Mouse (Mus musculus) fibroblast of lung, adult 2 months (primary cell): ENCODE data around the gene Camsap3.
A peak's percentile ranks its signal among the peaks of the same experiment; 100 is the strongest.

Source experiments
- DNase-seq: peaks from one replicate; pipeline ENCODE4 v3.0.0-alpha.2; 2011; ENCODE audit warnings: low read depth

Gene Camsap3

DNA sequence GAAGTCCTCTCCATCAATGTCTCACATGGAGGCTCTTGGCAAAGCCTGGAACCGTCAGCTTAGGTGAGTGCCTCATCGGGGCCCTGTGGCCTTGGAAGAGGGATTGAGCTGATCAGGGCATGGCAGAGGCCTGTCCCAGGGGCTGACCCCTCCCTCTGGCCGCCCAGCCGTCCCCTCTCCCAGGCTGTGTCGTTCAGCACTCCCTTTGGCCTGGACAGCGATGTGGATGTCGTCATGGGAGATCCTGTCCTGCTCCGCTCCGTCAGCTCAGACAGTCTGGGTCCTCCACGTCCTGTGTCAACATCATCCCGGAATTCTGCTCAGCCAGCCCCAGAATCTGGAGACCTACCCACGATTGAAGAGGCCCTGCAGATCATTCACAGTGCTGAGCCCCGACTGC lies 16.3 kb downstream of the Camsap3 start:
- no peak for DNase-seq

DNA sequence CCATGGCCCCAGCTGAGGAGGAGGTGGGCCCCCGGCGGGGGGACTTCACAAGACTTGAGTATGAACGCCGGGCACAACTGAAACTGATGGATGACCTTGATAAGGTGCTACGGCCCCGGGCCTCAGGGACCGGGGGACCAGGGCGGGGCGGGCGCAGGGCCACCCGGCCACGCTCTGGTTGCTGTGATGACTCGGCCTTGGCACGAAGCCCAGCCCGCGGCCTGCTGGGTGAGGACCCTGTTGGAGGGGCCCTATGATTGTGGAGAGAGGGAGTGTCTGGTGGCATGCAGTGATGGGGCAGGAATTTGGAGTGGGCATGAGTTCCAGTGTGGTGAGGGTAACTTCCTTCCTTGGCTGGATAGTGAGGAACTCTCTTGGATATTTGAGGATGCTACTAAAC lies 19.5 kb downstream of the Camsap3 start:
- DNase-seq, result no peak

DNA sequence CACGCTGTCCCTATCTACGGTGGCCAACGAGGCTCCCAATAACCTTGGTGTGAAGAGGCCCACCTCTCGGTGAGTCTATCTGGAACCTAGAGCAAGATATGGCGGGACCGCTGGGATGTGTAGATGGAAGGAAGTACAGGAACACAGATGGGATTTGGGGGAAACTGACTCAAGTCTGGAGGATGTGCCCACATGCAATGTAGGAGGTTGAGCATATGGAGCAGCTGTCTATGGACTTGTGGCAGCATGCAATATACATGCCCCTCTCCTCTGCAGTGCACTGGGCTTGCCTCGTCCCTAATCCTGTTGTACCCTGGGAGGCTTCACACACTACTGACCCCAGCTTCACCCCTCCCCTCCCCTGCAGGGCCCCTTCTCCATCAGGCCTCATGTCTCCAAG lies 20.7 kb downstream of the Camsap3 start:
- DNase-seq, result no peak

DNA sequence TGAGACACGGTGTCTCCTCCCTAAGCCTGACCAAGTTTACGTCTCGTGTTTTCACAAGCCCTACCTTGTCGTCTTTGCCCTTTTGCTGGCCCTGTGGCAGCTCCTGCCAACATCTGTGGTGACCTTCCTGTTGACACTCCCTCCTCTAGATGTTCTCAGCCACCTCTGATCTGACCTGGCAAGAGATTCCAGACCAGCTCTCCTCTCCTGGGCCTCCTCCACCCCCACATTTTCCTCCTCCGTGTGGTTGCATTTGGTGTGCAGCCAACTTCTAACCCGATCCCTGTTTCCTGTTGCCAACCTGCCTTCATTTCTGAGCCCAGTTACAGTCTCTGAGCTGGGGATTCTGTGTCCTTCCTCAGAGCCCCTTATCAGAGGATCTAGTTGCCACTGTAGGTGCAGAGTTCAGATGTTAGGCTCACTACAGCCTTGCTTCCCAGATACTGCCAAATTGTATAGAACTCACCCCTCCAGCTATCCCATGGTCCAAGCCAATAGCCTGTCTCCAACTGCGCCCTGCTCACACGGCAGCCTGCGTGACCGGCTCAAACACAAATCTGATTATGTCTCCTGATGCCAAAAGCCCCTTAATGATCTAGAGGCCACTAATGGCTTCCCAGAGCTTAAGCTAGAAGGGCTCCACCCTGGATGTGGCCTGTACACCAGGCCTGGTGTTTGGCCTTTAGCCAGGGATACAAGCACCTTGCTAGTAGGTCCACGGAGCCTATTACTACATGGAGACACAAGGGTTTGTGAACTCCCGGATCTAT lies 22.1 kb downstream of the Camsap3 start:
- no peak for DNase-seq

DNA sequence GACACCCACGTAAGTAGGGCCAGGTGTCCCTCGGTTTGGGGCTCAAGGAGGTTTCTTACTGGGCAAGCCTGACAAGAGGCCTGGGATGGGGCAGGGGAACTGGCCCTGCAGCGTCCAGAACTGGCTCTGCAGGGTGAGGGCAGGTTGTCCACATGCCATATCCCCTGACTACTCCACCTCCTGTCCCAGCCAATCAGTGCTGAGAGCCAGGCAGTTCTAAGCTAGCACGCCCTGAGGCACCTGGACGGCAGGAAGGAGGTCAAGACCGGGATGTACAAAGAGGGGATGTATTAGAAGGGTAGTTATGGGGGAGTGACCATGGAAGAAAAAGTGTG lies 22.7 kb downstream of the Camsap3 start:
- no peak for DNase-seq

DNA sequence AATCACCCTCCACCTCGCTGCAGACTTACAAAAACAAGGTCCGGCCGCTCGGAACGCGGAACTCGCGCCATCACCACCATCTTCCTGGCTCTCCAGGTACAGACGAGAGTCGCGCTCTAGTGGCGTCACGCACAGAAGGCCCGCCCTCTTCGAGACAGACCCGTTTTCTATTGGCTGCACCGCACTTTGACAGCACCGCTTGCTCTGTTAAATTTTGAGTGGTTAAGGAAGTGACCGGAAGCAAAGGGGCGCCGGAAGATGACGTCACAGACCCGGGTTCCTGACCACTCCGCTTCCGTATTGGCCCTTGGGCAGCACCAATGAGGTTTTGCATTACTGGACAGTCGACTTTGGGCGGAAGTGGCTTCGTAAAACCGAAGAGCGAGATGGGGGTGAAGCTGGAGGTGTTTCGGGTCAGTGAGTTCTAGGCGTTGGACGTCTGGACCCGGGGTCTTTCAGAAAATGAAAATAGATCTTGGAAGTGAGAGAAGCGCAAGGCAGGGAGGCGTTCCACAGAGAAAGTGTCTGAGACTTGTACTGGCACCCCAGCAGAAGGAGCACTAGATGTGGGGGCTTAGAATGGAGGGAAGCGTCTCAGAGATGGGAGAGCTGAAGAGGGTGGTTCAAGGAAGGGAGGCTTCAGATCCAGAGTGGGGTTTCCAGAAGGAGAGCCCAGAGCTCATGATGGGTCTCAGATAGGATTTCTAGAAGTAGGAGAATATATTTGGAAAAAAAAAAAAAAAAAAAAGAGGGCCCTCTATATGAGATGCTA lies 34.3 kb downstream of the Camsap3 start, which contains the start of the genes Xab2 and Pet100:
Gene Xab2 (minus strand): TSS at position 118 of the 772 bp plus-strand sequence.
Gene Pet100 (plus strand): TSS at position 350 of the 772 bp plus-strand sequence.
- peak; percentile 100 for DNase-seq

DNA sequence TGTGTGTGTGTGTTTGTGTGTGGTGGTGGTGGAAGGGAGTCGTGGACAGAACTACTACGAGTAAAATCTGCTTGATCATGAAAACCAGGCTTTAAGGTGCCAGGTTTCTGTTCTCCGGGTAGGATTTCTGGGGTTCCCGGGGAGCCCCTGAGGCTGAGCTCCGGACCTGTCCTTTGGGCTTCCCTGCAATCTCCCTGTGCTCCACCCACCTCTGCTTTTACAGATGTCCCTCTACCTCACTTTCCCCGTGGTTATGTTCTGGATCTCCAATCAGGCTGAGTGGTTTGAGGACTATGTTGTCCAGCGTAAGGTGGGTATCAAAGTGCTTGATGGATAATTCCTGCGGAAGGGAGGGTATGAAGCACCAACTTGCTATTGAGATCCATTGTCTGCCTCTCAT lies 35.0 kb downstream of the Camsap3 start:
- DNase-seq, result no peak

DNA sequence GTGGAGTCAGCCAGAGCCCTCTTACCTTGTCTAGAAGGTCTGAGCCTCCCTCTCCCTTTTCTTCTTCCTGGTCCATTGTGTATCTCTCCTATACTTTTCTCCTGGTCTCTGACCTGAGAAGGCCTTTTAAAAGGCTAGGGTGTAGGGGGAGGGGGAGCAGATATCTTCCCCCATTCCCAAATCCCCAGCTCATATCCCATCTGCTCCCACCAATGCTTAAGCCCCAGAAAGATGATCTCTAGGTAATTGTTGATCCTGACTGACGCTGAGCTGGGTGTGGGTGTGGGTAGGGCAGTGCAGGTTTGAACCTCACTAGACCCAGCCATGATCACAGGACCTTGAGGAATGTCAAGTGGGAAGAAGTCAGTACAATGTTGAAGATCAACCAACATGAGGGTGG lies 38.4 kb downstream of the Camsap3 start, which contains the start of gene Pcp2:
Gene Pcp2 (minus strand): TSS at position 101 of the 400 bp plus-strand sequence.
- no peak for DNase-seq

DNA sequence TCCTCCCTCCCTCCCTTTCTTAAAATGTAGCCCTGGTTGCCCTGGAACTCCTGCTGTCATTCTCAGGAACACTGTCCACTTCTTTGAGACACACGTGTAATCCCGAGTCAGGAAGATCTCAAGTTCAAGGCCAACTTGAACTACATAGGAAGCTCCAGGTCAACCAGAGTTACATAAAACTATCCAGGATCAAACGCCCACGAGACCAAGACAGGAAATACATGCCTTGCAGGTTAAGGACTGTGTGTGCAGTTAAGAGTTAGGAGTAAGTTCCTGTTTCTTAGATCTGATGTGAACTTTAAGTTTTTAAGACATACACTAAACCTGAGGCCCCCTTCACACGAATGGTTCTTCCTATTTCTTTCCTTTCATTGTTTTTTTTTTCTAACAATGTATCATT lies 39.9 kb downstream of the Camsap3 start:
- no peak for DNase-seq

DNA sequence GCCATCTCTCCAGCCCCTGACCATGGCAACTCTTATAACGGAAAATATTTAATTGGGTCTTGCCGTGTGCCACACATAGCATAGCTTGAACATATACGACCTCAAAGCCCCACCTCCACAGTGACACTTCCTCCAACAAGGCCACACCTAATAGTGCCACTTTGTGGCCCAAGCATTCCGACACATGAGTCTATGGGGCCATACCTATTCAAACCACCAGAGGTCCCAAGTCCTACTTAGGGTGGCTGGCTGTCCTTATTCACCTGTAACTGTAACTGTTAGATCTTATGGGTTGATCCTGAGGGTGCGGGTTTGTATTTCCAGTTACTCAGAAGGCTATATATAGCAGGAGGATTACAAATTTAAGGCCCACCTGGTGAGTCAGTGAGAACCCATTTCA lies 40.9 kb downstream of the Camsap3 start:
- DNase-seq, result no peak

DNA sequence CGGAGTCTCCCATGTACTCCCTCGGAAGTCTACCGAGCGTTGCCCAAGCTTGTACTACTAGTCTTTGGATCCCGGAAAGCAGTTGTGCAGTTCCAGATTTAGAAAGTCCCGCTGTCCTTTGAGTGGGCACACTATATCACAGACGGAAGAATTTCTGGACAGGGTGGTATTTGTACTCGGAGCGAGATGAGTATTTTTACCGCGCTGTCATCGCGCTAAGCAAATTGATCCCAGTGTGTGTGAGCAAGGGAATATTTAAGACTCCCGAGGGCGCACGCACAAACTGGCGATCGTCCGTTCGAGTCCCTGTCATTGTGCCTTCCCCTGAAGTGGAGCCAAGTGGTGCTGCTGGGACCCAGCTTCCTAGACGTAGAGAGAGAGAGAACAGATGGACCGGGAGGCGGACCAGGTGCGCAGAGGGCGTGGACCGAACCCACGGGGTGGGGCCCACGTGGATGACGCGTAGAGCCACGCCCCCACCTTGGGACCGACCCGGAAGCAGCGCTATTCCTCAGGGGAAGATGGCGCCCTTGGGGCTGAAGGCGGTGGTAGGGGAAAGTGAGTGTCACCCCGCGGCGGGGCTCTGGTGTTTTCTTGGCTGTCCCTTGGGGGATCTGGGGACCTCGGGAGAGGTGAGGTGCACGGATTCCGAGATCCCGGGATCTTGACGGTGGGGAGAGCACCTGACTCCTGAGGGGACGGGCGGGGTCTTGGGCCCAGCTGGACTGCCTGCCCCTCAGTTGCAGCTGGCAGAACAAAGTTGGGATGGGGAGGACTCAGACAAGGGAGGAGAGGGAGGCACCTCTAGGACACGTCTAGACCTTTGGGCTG lies 43.8 kb downstream of the Camsap3 start, which contains the start of gene Stxbp2:
Gene Stxbp2 (plus strand): TSS at position 309 of the 831 bp plus-strand sequence.
- peak; percentile 17 for DNase-seq

DNA sequence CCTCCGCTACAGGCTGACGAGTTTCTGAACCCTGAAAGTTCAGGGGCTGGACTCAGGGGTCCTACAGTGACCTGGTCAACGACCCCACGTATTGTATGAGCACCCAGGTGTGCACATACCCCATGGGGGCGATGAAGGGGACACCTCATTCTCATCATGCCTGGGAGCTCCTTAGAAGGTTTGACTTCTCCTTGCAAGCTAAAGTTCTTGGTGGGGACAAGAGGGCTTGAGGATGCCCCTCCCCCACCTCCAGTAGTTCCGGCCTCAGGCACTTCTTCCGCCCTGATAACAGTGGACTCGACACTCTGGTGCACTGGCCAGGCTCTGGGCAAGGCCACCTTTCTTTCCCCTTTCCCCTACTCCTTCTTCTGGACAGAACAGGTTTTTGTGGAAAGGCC lies 44.4 kb downstream of the Camsap3 start:
- no peak for DNase-seq

DNA sequence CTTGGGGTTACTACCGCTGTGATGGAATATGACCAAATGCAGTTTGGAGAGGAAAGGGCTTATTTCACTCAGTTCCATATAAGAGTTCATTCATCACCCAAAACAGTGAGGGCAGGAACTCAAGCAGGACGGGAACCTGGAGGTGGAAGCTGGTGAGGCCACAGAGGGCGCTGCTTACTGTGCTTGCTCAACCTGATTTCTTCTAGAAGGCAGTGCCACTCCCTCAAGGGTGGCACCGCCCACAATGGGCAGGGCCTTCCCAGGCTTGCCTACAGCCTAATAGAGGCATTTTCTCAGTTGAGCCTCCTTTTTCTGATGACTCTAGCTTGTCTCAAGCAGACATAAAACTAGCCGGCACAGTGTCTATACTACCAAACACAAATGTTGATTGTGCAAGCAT lies 58.7 kb downstream of the Camsap3 start:
- no peak for DNase-seq

DNA sequence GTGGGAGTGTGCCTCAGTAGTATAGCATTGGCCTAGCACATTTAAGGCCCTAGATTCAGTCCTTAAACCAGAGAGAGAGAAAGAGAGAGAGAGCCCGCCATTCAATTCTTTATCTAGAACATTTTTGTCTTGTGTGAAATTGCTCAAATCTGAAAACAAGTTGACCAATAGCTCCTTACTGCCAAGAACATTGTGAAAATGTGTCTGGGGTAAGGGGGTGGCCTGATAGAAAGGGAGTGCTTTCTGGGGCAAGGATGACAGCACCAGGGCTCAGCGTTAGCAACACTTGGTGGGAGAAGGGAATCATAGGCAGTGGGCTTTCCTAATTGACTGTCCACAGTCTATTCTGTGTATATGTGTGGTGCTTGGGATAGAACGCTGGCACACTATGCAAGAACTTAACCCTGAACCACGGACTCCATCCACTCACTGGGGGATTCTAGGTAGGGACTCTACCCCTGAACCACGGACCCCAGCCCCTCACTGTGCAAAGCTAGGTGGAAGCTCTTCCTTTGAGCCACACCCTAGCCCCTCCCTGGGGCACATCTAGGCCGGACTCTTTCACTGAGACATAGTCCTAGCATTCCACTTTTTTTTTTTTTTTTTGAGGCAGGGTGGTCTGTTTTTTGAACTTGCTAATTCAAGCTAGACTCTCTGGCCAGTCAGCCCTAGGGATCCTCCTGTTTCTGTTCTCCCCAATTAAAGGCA lies 59.9 kb downstream of the Camsap3 start:
- DNase-seq, result no peak

DNA sequence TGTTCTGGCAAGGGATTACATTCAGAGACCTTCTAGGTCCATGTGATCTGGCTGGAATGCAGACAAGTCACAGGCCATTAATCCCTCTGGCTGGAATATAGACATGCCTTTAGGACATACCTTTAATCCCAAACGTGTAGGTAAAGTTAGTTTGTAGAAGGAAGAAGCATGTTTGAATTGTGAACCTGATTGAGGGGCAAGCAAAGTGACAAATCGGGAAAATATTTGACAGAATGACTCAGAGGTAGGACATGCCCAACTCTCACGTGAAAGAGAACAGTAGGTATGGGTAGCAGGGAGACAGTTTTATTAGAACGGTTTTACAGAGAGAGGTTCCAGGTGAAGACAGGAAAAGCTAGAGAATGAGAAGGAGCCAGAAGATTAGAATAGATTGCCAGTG lies 60.5 kb downstream of the Camsap3 start:
- no peak for DNase-seq

DNA sequence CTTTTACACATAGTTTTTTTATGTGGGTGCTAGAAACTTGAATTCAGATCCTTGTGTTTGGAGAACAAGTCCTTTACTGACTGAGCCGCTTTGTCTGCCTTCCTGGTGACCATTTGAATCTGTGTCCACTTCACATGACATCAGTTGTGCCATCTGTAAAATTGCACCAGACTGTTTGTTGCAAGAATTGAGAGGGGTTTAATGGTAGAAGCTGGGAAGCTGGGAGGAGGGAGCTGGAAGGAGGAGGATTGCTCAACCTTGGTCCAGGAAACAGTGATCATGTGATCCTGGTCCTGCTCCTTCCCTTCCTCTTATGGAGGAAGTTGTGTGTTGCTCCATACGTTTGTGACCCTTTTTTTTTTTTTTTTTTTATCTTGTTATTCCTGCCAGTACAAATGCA lies 61.2 kb downstream of the Camsap3 start:
- DNase-seq, result no peak

DNA sequence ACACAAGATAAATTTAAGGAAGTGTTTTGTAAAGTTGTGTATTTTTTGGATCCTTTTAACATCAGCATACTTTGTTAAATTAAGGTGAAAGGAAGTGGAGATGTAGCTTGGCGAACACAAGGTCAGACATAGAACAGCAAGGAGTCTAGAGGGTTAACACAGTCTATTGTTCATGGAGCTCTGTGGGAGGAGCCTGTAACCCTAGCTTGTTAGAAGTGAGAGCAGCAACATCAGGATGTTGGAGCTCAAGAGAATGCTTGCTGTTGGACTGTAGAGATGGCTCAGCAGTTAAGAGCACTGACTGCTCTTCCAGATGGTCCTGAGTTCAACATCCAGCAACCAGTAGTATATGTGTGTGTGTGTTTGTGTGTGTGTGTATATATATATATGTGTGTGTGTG lies 61.9 kb downstream of the Camsap3 start:
- no peak for DNase-seq

DNA sequence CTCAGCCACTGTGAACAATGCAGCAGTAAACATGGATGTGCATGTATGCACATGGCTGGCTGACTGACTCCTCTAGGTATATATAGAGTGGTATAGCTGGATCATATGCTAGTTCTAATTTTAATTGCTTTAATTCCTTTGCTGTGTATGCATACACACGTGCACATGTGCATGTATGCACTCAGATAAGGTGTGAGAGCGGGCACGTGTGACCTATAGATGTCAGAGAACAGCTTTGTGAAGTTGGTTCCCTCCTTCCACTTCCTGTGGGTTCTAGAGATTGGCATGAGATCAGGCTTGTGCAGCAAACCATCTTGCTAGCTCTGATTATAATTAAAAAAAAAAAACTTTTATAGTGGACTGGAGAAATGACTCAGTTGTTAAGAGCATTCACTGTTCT lies 65.8 kb downstream of the Camsap3 start:
- no peak for DNase-seq

DNA sequence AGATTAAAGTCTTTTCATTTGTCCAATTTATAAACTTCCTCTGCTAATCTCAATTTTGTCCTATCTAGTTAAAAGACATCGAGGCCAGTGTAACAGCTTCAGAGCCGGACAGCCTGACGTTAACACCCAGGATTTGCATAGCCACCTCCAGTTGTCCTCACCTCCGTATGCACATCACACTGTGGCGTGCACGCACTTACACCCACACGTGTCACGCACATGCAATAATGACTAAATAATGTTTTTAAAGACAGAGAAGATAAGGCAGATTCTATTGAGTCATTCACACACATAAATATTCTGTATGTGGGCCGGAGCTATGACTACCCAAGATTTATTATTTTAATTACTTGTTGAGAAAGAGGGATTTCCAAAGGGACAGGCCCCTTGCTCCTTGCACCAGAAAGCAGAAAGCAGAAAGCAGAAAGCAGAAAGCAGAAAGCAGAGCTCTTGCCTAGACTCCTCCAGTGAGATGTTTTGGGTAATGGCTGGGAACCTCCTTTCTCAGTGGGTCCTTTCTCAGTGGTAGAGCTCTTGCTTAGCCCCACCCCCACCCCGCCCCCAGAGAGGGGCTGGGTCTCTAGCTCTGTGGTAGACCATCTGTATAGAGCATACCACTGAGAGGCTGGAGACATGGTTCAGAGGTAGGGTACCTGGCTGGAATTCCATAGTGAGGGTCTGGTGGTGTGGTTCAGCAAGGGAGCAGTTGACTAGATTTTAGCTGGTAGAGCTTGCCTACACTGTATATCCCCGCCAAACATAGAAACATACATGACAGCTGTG lies 67.8 kb downstream of the Camsap3 start:
- no peak for DNase-seq

DNA sequence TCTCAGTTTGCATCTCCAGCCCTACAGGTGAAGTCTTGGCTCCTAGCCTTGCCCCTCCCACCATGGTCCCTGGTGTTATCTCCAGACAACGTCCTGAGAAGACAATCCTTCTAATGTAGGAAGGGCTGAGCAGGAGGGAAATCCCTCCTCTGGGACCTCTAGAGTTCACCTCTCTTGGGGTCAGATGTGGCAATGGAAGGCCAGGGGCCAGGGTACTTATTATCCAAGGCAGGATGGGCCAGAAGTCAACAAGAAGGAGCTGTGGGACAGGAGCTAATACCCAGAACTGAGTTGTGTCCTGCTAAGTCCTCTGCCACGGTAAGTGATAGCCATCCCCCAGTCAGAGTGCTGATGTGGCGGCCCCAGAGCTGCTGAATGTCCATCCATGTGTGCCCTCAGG lies 68.4 kb downstream of the Camsap3 start, which contains the start of gene Retn:
Gene Retn (plus strand): TSS at position 245 of the 400 bp plus-strand sequence.
- no peak for DNase-seq
